Mouse (Mus musculus): ENCODE data around the gene Tspan13.

The Tspan13 gene

DNA sequence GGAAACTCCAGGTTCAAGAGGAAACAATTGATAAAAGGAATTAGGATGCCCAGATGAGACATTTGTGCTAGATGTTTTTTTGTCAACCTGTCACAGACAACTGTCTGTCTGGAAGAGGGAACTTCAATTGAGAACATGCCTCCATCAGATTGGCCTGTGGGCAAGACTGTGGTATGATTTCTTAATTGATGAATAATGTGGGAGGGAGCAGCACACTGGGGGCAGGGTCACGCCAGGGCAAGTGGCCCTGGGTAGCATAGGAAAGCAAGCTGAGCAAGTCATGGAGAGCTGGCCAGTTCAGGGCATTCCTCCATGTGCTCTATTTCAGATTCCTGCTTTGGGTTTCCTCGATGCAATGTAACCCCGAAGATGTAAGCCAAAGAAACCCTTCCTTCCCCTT is 66.4 kb downstream of the Tspan13 start:
- no peak for DNase-seq

DNA sequence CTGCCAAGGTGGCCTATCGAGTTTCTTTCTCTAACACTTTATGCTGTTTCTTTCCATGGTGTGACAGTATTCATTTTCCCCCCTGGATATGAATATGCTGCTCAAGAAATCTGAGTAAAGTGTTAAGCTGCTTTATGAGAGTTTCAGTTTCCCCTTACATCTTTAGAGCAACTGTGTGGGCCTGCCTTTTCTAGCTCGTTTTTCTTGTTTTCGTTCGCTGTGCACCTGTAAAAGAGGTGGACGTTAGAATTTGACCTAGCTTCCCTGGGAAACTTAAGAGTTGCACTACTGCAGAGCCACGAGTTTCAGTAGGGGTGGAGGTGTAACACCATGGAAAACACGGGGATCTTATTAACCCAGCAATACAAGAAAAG is 75.5 kb downstream of the Tspan13 start:
- no peak for DNase-seq

- DNase-seq: no peak
Observed at GRCm38 (mm10) chr12:35966098-35966767, 76.1 kb downstream of the Tspan13 start.
